Mouse (Mus musculus) spleen, postnatal 4 days (tissue): ENCODE data around the gene 2810004N23Rik.
A peak's percentile ranks its signal among the peaks of the same experiment; 100 is the strongest.
"Not testable (repeated sequence)": the region's sequence is repeated elsewhere in the genome, so short reads cannot be mapped to it uniquely, and the experiment has no call there.

Experiments
- DNase-seq, 2 experiments: peaks; one replicate each; pipeline ENCODE4 v3.0.0; 2022; ENCODE audit warnings: low spot score in 2 of 2

Gene 2810004N23Rik

GRCm38 (mm10) chr8:124866669-124867068, 3.7 kb upstream of the 2810004N23Rik start:
- no peak for DNase-seq

GRCm38 (mm10) chr8:124863729-124864128, 809 bp upstream of the 2810004N23Rik start:
- no peak for DNase-seq

DNA sequence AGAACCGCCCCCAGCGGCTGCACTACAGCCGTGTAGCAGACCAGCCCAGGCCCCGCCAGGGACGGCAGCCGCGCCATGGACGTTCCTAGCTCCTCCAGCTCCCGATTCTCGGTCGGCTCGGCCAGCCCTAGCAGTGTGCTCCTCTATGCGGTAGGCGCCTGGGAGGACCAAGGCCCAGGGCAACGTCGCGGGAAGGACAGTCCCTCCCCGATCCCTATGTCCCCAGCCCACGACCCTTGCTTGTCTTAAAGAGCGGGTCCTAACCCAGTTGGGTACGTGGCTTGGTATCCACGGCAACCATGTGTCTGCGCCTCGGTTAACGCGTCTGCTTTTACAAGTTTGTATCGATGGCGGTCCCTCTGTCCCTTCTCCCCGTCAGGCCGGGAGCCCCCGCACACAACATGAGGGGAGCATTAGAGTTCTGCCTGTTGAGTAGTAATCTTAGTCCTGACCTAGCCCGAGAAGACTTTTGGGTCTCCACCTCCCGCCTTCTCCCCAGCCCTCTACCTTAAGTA, 300 bp upstream of the 2810004N23Rik start:
- no peak for DNase-seq

- no peak for DNase-seq
Measured at GRCm38 (mm10) chr8:124860188-124860587, 2.7 kb downstream of the 2810004N23Rik start.

- DNase-seq = peak in 1 of 2 experiments; percentile 29
Measured at GRCm38 (mm10) chr8:124859466-124859865, 3.5 kb downstream of the 2810004N23Rik start.

GRCm38 (mm10) chr8:124853511-124853910, 9.4 kb downstream of the 2810004N23Rik start:
- DNase-seq = no peak

DNA sequence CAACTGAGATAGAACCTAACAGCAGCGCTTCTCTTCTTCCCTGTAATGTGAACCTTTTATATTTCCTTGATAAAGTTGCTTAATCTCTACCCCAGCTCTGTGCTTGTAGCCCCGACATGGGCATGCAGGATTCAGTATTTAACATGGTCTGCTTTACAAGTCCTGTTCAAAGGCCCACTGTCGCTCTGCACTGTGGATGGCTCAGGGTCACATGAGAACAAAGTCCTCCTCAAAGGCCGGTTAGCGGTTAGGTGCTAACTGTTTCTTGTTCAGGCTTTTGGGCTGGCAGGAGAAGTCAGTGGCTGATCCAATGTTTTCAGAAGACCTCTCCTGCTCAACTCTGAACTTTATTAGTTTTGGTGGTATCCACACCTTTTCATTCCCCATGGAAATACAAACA, 17.3 kb downstream of the 2810004N23Rik start:
- DNase-seq = no peak

- DNase-seq = no peak
Measured at GRCm38 (mm10) chr8:124845131-124845530, 17.8 kb downstream of the 2810004N23Rik start.

- not testable (repeated sequence) for DNase-seq
Measured at GRCm38 (mm10) chr8:124842929-124843328, 20.0 kb downstream of the 2810004N23Rik start.

GRCm38 (mm10) chr8:124841775-124842174, 21.1 kb downstream of the 2810004N23Rik start:
- no peak for DNase-seq

GRCm38 (mm10) chr8:124840900-124841299, 22.0 kb downstream of the 2810004N23Rik start:
- no peak for DNase-seq

DNA sequence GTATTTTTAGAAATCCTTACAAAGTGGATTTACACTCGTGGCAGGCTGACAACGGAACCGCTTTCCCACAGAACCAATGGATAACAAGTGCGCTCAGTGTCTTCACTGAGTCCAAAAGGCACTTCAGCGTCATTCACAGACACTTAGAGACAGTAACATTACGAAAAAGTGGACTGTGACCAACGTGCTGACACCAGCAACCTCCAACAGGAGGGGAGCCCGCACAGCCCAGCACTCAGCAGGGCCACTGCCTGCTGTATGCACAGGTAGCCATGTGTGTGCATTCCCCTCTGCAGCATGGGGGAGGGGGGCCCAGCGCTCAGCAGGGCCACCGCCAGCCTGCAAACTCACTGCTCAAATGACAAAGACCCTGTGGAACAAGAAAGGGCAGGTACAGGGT, 23.5 kb downstream of the 2810004N23Rik start:
- no peak for DNase-seq

GRCm38 (mm10) chr8:124837956-124838355, 25.0 kb downstream of the 2810004N23Rik start:
- no peak for DNase-seq

DNA sequence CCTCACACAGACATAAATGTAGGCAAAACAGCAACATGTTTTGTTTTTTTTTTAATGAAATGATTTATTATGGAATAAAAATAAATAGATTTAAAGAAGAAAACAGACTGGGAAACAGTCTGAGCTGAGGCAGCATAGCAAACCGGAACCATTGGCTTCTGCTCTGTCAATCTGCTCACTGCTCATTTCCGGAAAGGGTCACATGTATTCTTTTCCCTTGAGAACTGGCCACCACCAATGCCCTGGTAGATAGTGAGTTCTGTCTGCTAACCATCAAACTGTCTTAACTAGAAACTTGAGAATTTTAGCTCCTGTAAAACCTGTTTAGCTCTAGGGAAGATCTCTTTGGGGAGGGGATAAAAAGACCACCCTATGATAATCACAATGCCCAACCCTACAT, 26.0 kb downstream of the 2810004N23Rik start:
- no peak for DNase-seq

GRCm38 (mm10) chr8:124836273-124836672, 26.6 kb downstream of the 2810004N23Rik start:
- DNase-seq = no peak

DNA sequence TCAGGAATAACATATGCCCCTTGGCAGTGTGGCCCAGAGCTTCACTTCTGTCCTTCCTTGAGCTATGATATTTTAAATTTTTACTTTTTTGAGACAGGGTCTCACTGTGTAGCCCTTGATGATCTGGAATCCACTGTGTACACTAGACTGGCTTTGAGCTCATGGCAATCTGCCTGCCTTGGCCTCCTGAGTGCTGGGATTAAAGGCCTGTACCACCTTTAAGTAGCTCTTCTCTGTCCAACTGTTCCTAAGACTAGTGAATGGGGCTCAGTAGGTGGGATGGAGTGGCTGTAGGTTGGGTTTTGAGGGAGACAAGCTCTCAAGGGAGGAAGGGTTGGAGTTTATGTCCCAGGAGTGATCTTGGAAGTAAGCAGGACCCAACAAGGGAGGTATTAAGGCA, 27.1 kb downstream of the 2810004N23Rik start:
- DNase-seq = no peak

DNA sequence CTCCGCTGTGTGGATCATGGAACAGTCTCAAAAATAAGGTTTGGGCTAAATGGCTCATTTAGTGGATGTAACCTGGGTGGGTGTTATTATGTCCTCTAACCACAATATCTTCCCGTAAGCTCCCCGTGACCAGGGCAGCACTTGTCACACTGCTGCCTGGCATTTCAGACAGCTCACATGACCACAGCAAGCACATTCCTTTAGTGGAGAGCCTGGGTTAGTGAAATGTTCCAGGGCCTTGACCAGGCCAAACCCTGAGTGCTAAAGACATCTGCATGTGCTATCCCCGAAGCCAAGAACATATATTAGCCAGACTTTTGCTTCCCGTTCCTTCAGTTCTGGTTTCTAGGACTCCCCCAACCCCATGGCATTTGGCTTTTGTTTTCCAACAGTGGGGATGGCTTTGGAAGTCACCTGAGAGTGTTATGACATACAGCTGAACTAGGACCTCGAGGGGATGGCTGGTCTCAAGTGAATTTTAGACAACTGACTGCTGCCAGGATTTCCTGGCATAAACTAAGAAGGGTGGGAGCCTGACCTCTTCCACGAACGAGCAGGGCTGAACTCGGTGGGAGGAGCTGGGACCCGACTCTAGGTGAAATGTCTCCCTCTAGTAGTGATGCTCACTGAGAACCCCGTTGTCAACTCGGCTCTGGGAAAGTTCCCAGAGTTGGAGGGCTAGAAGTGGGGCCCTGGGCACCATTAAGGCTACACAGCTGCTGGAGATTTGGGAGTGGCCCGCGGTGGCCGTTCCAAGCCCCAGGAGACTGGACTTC, 29.3 kb downstream of the 2810004N23Rik start:
- no peak for DNase-seq

GRCm38 (mm10) chr8:124831941-124832340, 31.0 kb downstream of the 2810004N23Rik start:
- DNase-seq = no peak

- DNase-seq = no peak
Measured at GRCm38 (mm10) chr8:124831531-124831930, 31.4 kb downstream of the 2810004N23Rik start.

- DNase-seq = no peak
Measured at GRCm38 (mm10) chr8:124830050-124830449, 32.9 kb downstream of the 2810004N23Rik start.

- no peak for DNase-seq
Measured at GRCm38 (mm10) chr8:124828561-124829240, 34.2 kb downstream of the 2810004N23Rik start.

DNA sequence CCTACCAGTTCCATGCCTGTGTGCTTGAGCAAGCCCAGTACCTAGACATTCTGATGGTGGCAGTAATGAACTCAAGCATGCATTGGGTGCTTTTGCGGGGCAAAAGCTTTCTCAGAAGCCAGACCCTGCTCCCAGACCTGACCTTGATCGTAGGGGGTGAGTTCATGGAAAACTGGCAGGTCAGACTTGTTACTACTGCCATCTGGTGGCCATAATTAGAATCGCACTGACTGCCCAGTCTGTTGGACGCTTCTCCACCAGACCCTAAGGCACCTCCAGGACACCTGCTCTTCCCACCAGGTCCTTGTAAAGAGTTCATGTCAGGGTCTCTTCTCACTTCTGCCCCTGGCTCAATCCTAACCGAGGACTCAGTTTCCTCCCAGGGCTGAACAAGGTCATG, 35.5 kb downstream of the 2810004N23Rik start:
- peak; percentile 34 to 75 for DNase-seq

DNA sequence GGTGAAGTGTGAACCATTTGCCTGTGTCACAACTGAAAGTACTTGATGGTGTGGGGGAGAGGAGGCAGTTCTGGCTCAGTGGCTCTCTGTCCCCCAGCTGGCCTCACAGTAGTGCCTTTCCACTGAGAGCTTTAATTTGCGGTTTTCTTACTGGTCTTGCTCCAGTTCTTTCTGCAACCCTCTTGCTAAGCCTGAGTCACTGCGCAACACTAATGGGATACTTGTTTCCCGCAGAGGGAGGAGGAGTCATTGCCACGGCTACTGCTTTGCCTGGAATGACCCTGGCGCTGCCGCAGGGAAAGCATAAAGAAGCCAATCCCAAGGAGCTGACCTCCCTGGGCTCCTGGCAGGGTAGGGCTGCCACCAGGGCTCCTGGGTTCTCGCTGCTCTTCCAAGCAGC, 36.3 kb downstream of the 2810004N23Rik start:
- DNase-seq = no peak
